In genomic region chr9:58421702-58422392, GRCm38 (mm10) we compare ENCODE assay signal across 26 mouse cellular contexts. TPM values are rescaled to one million over a fixed set of nuclear protein-coding genes. Genes with fewer than 3 reads are reported as not detected.
DNase-seq lines count a peak whose midpoint lies in the region; ATAC-seq and TF ChIP-seq lines count a peak whose summit lies in the region.
"Had no signal": no experiment of that assay in that cellular context is flagged by ENCODE, and none has a peak within 500 bp of the region (broad histone marks: within the 10 kb centered on the region; RNA-seq: fewer than 3 reads in every experiment).

No protein-coding gene starts in this region.

- peak overlapping the region; percentile 17; the same call in 1 of the 2 replicates for H3K4me2 ChIP-seq in heart, embryonic 12.5 days
- H3K4me2 ChIP-seq in neural tube, embryonic 13.5 days, result 0 out of 2 replicates have a peak overlapping the region, but pooled peaks have one; percentile 13
- no peak overlapping the region for H3K4me2 ChIP-seq in intestine, embryonic 16.5 days (ENCODE audit: low read depth, low read length)
- H3K4me2 ChIP-seq: embryonic facial prominence, embryonic 12.5 days; liver, embryonic 15.5 days; stomach, embryonic 15.5 days had no signal

- H3K27me3 ChIP-seq in heart, embryonic 12.5 days (replicated peaks), result 0 out of 2 replicates have a peak, but pooled peaks cover 5% of the 10 kb centered on the region
- no peaks in the 10 kb centered on the region for H3K27me3 ChIP-seq in heart, adult 2 months (ENCODE audit: control insufficient read depth, insufficient read depth, low read length)
- H3K27me3 ChIP-seq in hindbrain, embryonic 10.5 days (ENCODE audit: insufficient read depth, poor library complexity, severe bottlenecking), result no peaks in the 10 kb centered on the region
- no peaks in the 10 kb centered on the region for H3K27me3 ChIP-seq in midbrain, embryonic 10.5 days (ENCODE audit: low read depth, poor library complexity, severe bottlenecking)
- H3K27me3 ChIP-seq in neural tube, embryonic 13.5 days, result no peaks in the 10 kb centered on the region
- H3K27me3 ChIP-seq in cerebellum, adult 2 months (ENCODE audit: control insufficient read depth, insufficient read depth, low read length), result no peaks in the 10 kb centered on the region; the same call in 1 of the 2 replicates
- H3K27me3 ChIP-seq in intestine, embryonic 16.5 days (replicated peaks; ENCODE audit: control insufficient read depth, insufficient read depth, low read length), result no peaks in the 10 kb centered on the region
- H3K27me3 ChIP-seq: embryonic facial prominence, embryonic 12.5 days; liver, embryonic 15.5 days; stomach, embryonic 15.5 days had no signal

- WGBS in heart, embryonic 12.5 days, result 44% methylated on average over 9 of the region's 9 CpGs
- 31% methylated on average over 9 of the region's 9 CpGs for WGBS in heart, adult 2 months
- WGBS in hindbrain, embryonic 10.5 days, result 74% methylated on average over 9 of the region's 9 CpGs
- 68% methylated on average over 9 of the region's 9 CpGs for WGBS in midbrain, embryonic 10.5 days
- WGBS in neural tube, embryonic 13.5 days, result 38% methylated on average over 9 of the region's 9 CpGs
- 65% methylated on average over 9 of the region's 9 CpGs for WGBS in cerebellum, adult 2 months
- WGBS in intestine, embryonic 16.5 days, result 54% methylated on average over 9 of the region's 9 CpGs

- no peak for TF ChIP-seq POLR2A in heart, adult 2 months (IDR thresholded peaks at IDR 0.05; ENCODE audit: insufficient read depth, low read depth, low read length)
- no peak for TF ChIP-seq POLR2A in cerebellum, adult 2 months (IDR thresholded peaks at IDR 0.05; ENCODE audit: borderline replicate concordance, insufficient read depth, low read length)

- H3K27ac ChIP-seq in heart, embryonic 12.5 days (ENCODE audit: poor library complexity, severe bottlenecking), result no peak overlapping the region
- H3K27ac ChIP-seq in heart, adult 2 months, result no peak overlapping the region
- 0 out of 2 replicates have a peak overlapping the region, but pooled peaks have one; percentile 23 for H3K27ac ChIP-seq in hindbrain, embryonic 10.5 days
- peak overlapping the region; percentile 38; the same call in 1 of the 2 replicates for H3K27ac ChIP-seq in midbrain, embryonic 10.5 days (replicated peaks)
- H3K27ac ChIP-seq in neural tube, embryonic 13.5 days (replicated peaks), result peak overlapping the region; percentile 76
- no peak overlapping the region for H3K27ac ChIP-seq in cerebellum, adult 2 months (ENCODE audit: insufficient read depth, low read length)
- H3K27ac ChIP-seq in intestine, embryonic 16.5 days (ENCODE audit: low read length), result no peak overlapping the region
- H3K27ac ChIP-seq: embryonic facial prominence, embryonic 12.5 days; kidney, postnatal 0 days; liver, embryonic 15.5 days; stomach, embryonic 15.5 days had no signal

- no peak for DNase-seq in heart, adult 2 months
- DNase-seq in hindbrain, embryonic 10.5 days (ENCODE audit: low spot score), result no peak
- DNase-seq in midbrain, embryonic 10.5 days (ENCODE audit: low spot score), result no peak
- no peak for DNase-seq in left cerebral cortex, postnatal 25 days (ENCODE audit: low spot score in 2 of 2)
- DNase-seq in cerebellum, adult 2 months, result no peak
- DNase-seq: adrenal gland, postnatal 14 days; cerebellum, adult 9-10 months; gastrocnemius, postnatal 25 days; lung, postnatal 10 days; right cerebral cortex, postnatal 14 days had no signal

- no peak for ATAC-seq in heart, embryonic 12.5 days (ENCODE audit: insufficient number of reproducible peaks, low FRiP score)
- ATAC-seq in neural tube, embryonic 13.5 days (ENCODE audit: low read depth), result peak; percentile 59; the same call in 1 of the 2 replicates
- no peak for ATAC-seq in intestine, embryonic 16.5 days
- ATAC-seq: intestine, postnatal 0 days had no signal

- H3K4me3 ChIP-seq in heart, embryonic 12.5 days, result no peak overlapping the region
- H3K4me3 ChIP-seq in heart, adult 2 months, result no peak overlapping the region
- H3K4me3 ChIP-seq in hindbrain, embryonic 10.5 days, result no peak overlapping the region
- H3K4me3 ChIP-seq in midbrain, embryonic 10.5 days, result no peak overlapping the region
- H3K4me3 ChIP-seq in neural tube, embryonic 13.5 days, result no peak overlapping the region
- no peak overlapping the region for H3K4me3 ChIP-seq in cerebellum, adult 2 months (replicated peaks; ENCODE audit: insufficient read depth, low read depth, low read length)
- no peak overlapping the region for H3K4me3 ChIP-seq in intestine, embryonic 16.5 days (ENCODE audit: low read length)
- H3K4me3 ChIP-seq: embryonic facial prominence, embryonic 12.5 days; liver, embryonic 15.5 days; megakaryocyte, embryonic 14.5 days; stomach, embryonic 15.5 days had no signal

- H3K79me2 ChIP-seq in heart, adult 2 months (replicated peaks; ENCODE audit: control insufficient read depth, insufficient read depth, low read length), result no peaks in the 10 kb centered on the region

- H3K4me1 ChIP-seq in heart, embryonic 12.5 days (replicated peaks), result peaks cover 20% of the 10 kb centered on the region
- no peaks in the 10 kb centered on the region for H3K4me1 ChIP-seq in heart, adult 2 months (ENCODE audit: control insufficient read depth, insufficient read depth, low read length)
- peaks cover 19% of the 10 kb centered on the region for H3K4me1 ChIP-seq in hindbrain, embryonic 10.5 days (replicated peaks)
- peaks cover 14% of the 10 kb centered on the region for H3K4me1 ChIP-seq in midbrain, embryonic 10.5 days
- peaks cover 42% of the 10 kb centered on the region for H3K4me1 ChIP-seq in neural tube, embryonic 13.5 days (replicated peaks)
- H3K4me1 ChIP-seq in cerebellum, adult 2 months (ENCODE audit: control insufficient read depth, insufficient read depth, low read length), result no peaks in the 10 kb centered on the region
- no peaks in the 10 kb centered on the region for H3K4me1 ChIP-seq in intestine, embryonic 16.5 days (ENCODE audit: control insufficient read depth, insufficient read depth, low read length)
- H3K4me1 ChIP-seq: embryonic facial prominence, embryonic 12.5 days; liver, embryonic 15.5 days; megakaryocyte, embryonic 14.5 days; stomach, embryonic 15.5 days had no signal

- TF ChIP-seq EP300 in heart, adult 2 months (IDR thresholded peaks at IDR 0.05; ENCODE audit: insufficient read depth, low read depth, low read length), result no peak

- intact Hi-C loops in heart, adult 2 months (cut with DNase I), result no loop called here
- intact Hi-C loops in left cerebral cortex, postnatal 25 days (cut with DNase I), result no loop called here

- H3K9me3 ChIP-seq in heart, embryonic 12.5 days (replicated peaks), result 0 out of 2 replicates have a peak, but pooled peaks cover 5% of the 10 kb centered on the region
- no peaks in the 10 kb centered on the region for H3K9me3 ChIP-seq in hindbrain, embryonic 10.5 days
- H3K9me3 ChIP-seq in midbrain, embryonic 10.5 days (replicated peaks), result no peaks in the 10 kb centered on the region
- H3K9me3 ChIP-seq in neural tube, embryonic 13.5 days, result no peaks in the 10 kb centered on the region
- H3K9me3 ChIP-seq in intestine, embryonic 16.5 days (ENCODE audit: control insufficient read depth, low read length), result no peaks in the 10 kb centered on the region
- H3K9me3 ChIP-seq: embryonic facial prominence, embryonic 12.5 days; liver, embryonic 15.5 days; stomach, embryonic 15.5 days had no signal

- no peak for TF ChIP-seq CTCF in heart, adult 2 months (IDR thresholded peaks at IDR 0.05)
- no peak for TF ChIP-seq CTCF in cerebellum, adult 2 months (IDR thresholded peaks at IDR 0.05; ENCODE audit: borderline replicate concordance, insufficient read depth, low read depth, low read length)

- no peak overlapping the region for H3K9ac ChIP-seq in heart, embryonic 12.5 days
- H3K9ac ChIP-seq in heart, adult 2 months (ENCODE audit: low read depth, low read length), result no peak overlapping the region
- no peak overlapping the region for H3K9ac ChIP-seq in neural tube, embryonic 13.5 days
- no peak overlapping the region for H3K9ac ChIP-seq in intestine, embryonic 16.5 days (ENCODE audit: low read depth, low read length)
- H3K9ac ChIP-seq: embryonic facial prominence, embryonic 12.5 days; liver, embryonic 15.5 days; stomach, embryonic 15.5 days had no signal

- no peaks in the 10 kb centered on the region for H3K36me3 ChIP-seq in heart, embryonic 12.5 days
- H3K36me3 ChIP-seq in heart, adult 2 months (ENCODE audit: control insufficient read depth, insufficient read depth, low read length), result no peaks in the 10 kb centered on the region
- no peaks in the 10 kb centered on the region for H3K36me3 ChIP-seq in hindbrain, embryonic 10.5 days
- H3K36me3 ChIP-seq in midbrain, embryonic 10.5 days, result no peaks in the 10 kb centered on the region
- H3K36me3 ChIP-seq in neural tube, embryonic 13.5 days, result no peaks in the 10 kb centered on the region
- no peaks in the 10 kb centered on the region for H3K36me3 ChIP-seq in intestine, embryonic 16.5 days (ENCODE audit: control insufficient read depth, insufficient read depth, low read length)
- H3K36me3 ChIP-seq: embryonic facial prominence, embryonic 12.5 days; liver, embryonic 15.5 days; stomach, embryonic 15.5 days had no signal

RNA-seq across cellular contexts. Expression of gene Tbc1d21, which starts 51.6 kb away (rescaled TPM):
- polyA plus RNA-seq in heart, embryonic 12.5 days (2016; fragmentation: Nextera tagmentation; extraction: Ambion mirVana), result not detected in 2 replicates
- total RNA-seq in heart, adult 2 months (2021), result not detected
- not detected in 2 replicates for polyA plus RNA-seq in heart, adult 2 months (2012; rRNA removed)
- polyA plus RNA-seq in hindbrain, embryonic 10.5 days (2016; fragmentation: Nextera tagmentation; extraction: Ambion mirVana), result not detected in 2 replicates
- not detected in 2 replicates for polyA plus RNA-seq in midbrain, embryonic 10.5 days (2016; fragmentation: Nextera tagmentation; extraction: Ambion mirVana)
- not detected in 2 replicates for polyA plus RNA-seq in neural tube, embryonic 13.5 days (2015; fragmentation: Nextera tagmentation; extraction: Ambion mirVana)
- not detected for total RNA-seq in left cerebral cortex, postnatal 25 days (2021)
- polyA plus RNA-seq in cerebellum, adult 2 months (2012; rRNA removed), result not detected in 2 replicates
- not detected in 2 replicates for polyA plus RNA-seq in intestine, embryonic 16.5 days (2015; fragmentation: Nextera tagmentation; extraction: Ambion mirVana)
- total RNA-seq: adrenal gland, postnatal 14 days; gastrocnemius, postnatal 25 days; heart, postnatal 25 days; layer of hippocampus, adult 18-20 months; left cerebral cortex, adult 18-20 months had no signal
- polyA plus RNA-seq: cortical plate, adult 2 months; embryonic facial prominence, embryonic 12.5 days; intestine, postnatal 0 days; kidney, postnatal 0 days; limb, embryonic 14.5 days; liver, embryonic 15.5 days; spleen, adult 2 months; stomach, embryonic 15.5 days; thymus, postnatal 0 days had no signal

Comparison
In these comparisons a context has a peak if more than half of its experiments do, and no peak if none do; other contexts are left out.
1. H3K27ac ChIP-seq: peak in hindbrain, embryonic 10.5 days (single experiment), midbrain, embryonic 10.5 days (single experiment) and neural tube, embryonic 13.5 days (single experiment); none in heart, embryonic 12.5 days (single experiment), heart, adult 2 months (single experiment), cerebellum, adult 2 months (single experiment) and intestine, embryonic 16.5 days (single experiment).